Mouse (Mus musculus) ovary, postnatal 14 days (tissue): ENCODE measurements around the gene Rnf145.

Source experiments
- DNase-seq: peaks from one replicate; pipeline ENCODE4 v3.0.0; 2022; ENCODE audit warnings: low spot score

Gene Rnf145

GRCm38 (mm10) chr11:44518281-44519095 is at the start of gene Rnf145:
TSS of gene Rnf145 (plus strand) at chr11:44518964.
- peak; percentile 61 for DNase-seq

DNA sequence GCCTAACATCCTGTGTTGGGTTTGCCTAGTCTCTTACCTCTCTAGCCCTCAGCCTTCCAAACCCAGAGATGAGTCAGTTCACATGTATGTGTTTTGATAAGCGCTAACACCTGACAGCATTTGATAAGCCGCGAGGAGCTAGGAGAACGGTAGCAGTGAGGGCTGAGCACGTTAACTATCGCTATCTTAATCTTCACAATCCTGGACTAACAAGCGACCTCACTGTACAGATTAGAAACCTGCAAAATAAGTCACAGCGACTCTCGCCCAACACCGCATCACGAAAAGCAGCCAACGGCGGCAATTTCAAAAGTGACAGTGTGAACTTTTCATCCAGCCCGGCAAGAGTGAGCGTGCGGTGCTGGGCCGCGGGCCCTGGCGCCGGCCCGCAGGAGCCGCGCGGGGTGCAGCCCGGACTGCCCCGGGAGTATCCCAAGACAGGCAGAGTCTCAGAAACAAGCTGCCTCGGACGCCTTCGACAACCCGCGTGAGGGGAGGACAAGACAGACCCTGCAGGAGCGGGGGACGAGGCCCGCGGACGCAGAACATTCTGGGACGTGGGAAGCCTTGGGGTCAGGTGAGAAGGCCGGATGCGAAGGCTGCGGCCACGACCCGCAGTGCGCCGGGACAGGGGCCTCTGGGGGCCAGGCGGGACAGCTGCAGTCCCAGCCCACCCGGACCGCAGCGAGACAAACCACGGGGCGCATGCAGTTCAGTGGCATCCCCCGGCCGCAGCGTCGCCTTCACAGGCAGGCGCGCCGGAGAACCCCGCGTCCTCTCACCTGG is 48.9 kb upstream of the Rnf145 start:
- no peak for DNase-seq

GRCm38 (mm10) chr11:44470432-44471336 is 48.1 kb upstream of the Rnf145 start, which contains the start of gene Ublcp1:
TSS of gene Ublcp1 (minus strand) at chr11:44470498.
- DNase-seq = peak; percentile 90

GRCm38 (mm10) chr11:44471337-44471995 is 47.3 kb upstream of the Rnf145 start:
- no peak for DNase-seq

- DNase-seq = no peak
Measured at GRCm38 (mm10) chr11:44475467-44475866, 43.3 kb upstream of the Rnf145 start.

- DNase-seq = no peak
Measured at GRCm38 (mm10) chr11:44476445-44476844, 42.3 kb upstream of the Rnf145 start.

DNA sequence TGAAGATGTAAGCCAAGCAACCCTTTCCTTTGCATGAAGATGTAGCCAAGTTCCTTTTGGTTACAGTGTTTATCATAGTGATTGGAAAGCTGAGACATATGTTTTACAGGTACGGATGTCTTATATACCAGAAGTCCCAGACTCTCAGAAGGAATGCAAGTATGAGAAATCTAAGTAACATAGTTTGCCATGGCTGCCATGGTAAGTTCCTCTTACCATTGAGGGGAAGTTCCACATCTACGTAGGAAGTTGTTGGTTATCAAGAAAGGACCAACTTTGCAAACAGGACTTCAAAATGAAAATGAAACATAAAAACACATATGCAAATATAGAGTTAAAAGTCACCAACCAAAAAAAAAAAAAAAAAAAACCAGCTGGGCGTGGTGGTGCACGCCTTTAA is 40.4 kb upstream of the Rnf145 start:
- no peak for DNase-seq

- no peak for DNase-seq
Measured at GRCm38 (mm10) chr11:44480246-44480645, 38.5 kb upstream of the Rnf145 start.

- no peak for DNase-seq
Measured at GRCm38 (mm10) chr11:44485089-44485736, 33.6 kb upstream of the Rnf145 start.

GRCm38 (mm10) chr11:44489117-44489516 is 29.6 kb upstream of the Rnf145 start:
- no peak for DNase-seq

GRCm38 (mm10) chr11:44494643-44495323 is 24.0 kb upstream of the Rnf145 start:
- DNase-seq = no peak

DNA sequence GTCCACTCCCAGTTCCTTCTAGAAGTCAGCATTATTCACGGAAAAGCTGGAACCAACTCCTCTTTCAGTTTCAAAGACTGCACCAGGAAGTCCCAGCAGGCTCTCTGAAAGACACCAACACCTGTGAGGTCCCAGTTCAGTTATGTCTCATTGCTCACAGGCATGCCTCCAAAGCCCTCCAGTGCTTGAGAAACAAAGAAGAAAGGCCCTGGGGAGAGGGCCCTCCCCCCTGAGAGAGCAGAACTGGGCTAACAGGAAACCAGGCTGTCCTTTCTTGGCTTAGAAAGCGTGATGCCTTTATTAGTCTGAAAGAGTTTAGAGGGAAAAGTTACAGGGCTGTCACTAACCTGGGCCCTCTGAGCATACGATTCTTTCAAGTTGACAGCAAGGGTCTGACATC is 22.5 kb upstream of the Rnf145 start:
- peak; percentile 13 for DNase-seq

DNA sequence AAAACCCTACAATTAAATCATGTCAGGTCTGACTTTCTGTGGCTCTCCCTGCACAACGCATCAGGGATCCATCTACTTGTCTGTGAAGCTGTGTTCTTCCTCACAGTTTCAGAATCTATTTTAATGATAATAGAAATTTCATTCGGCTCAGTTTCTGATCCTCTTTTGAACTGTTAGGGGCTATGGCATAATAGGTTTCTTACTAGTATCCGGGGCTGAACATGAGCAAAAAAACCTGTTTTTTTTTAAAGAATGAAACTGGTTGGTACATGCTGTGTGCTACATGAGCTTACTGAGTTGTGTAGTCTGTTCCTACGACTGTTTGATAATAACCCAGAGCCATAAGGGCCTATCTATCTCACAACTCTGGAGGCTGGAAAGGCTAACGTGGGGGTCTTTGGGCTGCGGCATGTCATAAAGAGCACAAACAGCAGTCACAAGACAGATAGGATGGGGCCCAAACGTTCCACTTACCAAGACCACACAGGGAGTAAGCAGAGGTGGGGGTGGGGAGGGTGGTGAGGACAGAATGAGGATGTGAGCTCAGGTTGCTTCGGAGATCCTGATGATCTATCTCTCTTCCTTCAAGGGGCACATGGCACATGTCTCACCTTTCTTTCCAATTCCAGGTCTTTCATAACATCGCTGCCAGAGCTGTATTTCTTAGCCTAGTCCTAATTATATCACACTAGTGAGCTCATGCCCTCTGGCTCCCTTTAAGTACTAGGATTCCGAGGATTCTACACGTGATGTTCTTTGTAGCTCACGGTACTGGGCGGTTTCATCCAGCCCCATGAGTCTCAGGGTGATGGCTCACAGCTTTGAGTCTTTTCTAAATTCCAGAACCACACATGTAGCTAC is 20.1 kb upstream of the Rnf145 start:
- no peak for DNase-seq

DNA sequence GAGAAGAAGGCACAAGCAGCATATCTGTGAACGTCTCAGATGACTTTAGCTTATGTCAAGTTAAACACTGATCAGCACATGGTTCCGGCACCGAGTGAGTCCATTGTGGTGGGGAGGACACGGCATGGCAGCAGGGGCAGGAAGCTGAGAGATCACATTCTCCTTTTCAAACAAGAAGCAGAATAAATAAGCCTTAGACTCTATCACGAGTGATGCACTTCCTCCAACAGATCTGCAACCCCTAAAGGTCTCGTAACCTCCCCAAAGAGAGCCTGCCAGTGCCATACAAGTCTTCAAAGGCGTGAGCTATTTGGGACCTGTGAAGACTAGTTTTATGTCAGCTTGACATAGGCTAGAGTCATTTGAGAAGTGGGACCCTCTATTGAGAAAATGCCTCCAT is 17.8 kb upstream of the Rnf145 start:
- DNase-seq = no peak

DNA sequence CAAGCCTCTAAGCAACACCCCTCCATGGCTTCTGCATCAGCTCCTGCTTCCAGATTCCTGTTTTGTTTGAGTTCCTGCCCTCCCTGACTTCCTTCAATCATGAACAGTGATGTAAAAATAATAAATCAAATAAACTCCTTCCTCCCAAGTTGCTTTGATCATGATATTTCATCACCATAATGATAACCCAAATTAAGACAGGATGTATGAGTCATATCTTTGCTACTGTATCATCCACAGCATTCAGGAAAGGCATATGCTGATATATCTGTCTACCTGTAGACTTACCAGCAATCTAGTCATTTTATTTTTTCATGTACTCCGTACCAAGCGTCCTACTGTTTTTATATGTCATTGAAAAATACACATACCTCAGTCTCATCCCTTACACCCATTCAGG is 17.3 kb upstream of the Rnf145 start:
- no peak for DNase-seq

GRCm38 (mm10) chr11:44502931-44503330 is 15.8 kb upstream of the Rnf145 start:
- no peak for DNase-seq

- no peak for DNase-seq
Measured at GRCm38 (mm10) chr11:44504146-44504545, 14.6 kb upstream of the Rnf145 start.

DNA sequence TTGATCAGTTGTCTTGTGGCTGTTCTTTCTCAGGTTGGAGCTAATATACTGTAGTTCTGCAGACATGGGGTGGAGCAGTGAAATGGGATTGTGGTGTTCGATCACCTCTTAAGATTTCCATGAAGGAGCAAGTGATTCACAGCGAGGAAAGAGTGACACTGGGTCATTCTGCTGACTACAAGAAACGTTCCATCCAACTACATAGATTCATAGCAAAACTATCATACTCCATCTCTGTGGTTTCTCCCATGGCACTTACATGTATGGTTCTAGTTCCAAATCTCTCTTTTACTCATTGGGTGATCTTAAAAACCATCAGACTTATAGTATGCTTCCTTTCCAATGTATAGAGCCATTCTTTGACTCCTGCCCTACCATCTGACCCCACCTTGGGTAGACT is 14.0 kb upstream of the Rnf145 start:
- DNase-seq = no peak

DNA sequence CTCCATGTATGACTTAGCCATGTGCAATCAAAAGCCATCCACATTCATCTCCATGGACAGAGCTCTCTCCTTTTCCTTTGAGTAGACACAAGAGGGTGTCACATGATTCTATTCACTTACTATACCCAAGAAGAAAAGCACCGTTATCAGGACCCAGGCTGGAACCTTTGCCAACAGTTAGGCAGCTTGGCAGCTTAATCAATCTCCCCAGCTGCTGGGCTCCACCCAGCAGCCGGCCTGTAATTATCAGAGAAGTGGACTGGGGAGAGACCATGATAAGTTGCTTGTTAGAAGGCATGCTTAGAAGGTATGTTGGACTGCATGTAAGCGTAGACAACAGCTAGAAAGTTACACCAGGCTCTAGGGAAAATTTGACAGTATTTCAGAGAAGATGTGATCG is 9.9 kb upstream of the Rnf145 start:
- DNase-seq = no peak

DNA sequence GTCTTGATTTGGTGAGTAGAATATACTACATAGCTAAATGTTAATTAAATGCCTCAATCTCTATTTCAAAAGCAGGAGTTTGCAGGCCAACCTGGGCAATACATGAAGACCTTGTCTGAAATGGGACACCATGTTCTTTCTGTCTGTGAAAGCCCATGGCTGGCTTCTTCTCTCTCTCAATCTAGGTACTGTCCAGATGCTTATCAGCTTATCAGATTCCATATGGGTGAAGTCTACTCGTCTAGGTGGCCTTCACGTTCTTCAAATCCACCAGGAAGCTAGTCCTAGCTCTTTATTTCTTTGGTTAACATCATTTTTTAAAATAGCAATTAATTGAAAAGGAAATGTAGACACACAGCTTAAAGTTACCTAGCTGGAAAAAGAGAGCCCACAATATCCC is 8.9 kb upstream of the Rnf145 start:
- DNase-seq = no peak
